Mouse (Mus musculus) gastrocnemius, postnatal 10 days (tissue): ENCODE data around the gene Polh. TPM values are rescaled to one million over a fixed set of nuclear protein-coding genes. Genes with fewer than 3 reads are reported as not detected.

ENCODE experiments used
- DNase-seq: peaks from one replicate; pipeline ENCODE4 v3.0.0; 2021; ENCODE audit warnings: mixed read lengths
- long read RNA-seq, 2 experiments: library from polyadenylated mRNA; stranded (forward); transcript quantifications; one replicate each; pipeline ENCODE4 v2.0.0; 2021
- total RNA-seq, 2 experiments: library from RNA; stranded (reverse); gene quantifications; 2 replicates each; pipeline ENCODE4 v1.2.3; 2021

The Polh gene
- 10 to 100 TPM; 13.7 to 14.9 TPM for total RNA-seq
- long read RNA-seq, experiment 1, partial matches to known transcripts, result 0 of 2 reads
- long read RNA-seq, experiment 1, other reads (novel, unspliced or antisense), result 0 of 2 reads
- long read RNA-seq, experiment 2, partial matches to known transcripts, result 1 of 7 reads
- long read RNA-seq, experiment 2, other reads (novel, unspliced or antisense), result 3 of 7 reads

- peak; percentile 93 for DNase-seq
Observed at GRCm38 (mm10) chr17:46202421-46203071, at the start of gene Polh, which contains the start of gene Xpo5. Gene Polh, minus strand, starts transcription at chr17:46202645. Gene Xpo5, plus strand, starts transcription at chr17:46202782.

- no peak for DNase-seq
Observed at GRCm38 (mm10) chr17:46251174-46251573, 48.7 kb upstream of the Polh start.

DNA sequence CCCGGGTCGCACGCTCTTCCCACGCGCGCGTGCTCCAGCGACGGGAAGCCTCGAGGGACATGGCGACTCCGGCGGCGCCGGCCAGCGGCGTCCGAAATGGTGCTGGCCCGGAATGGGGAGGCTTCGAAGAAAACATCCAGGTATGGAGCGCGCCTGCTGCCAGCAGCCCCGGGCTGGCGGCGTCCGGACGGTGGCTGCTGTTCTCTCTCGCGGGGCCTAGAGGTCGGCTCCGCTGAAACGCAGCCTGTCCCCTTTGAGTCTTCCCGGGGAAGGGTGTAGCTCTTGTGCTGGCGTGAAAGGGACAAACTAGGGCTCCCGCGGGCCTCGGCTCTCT is 45.7 kb upstream of the Polh start:
- DNase-seq, result no peak

DNA sequence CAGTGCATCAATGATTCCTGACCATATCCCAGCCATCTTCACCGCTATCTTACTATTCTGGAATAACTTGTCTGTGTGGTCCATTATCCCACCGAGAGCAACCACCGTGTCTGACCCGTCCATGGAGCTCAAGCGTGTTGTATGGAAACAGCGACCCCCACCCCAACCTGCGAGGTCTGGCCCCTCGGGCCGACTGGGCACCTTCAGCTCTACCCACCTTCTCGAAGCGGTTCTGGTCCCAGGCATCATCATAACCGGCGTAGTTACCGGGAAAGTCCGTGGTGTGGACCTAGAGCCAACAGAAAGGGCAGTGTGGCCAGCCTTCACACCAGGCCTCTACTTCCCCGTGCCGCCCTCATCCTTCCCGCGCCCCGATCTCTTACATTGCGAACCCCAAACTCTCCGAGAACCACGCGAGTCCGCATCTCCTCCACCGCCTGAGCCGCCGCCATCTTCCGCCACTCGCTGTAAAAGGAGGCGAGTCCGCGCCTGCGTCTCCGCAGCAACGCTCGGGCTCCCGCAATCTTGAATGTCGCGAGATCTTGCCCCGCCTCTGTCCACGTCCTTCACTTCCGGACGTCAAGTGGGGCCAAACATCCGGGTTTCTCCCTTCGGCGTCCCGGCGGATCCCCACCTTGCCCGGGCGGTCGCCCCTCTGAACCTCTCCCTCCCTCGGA is 45.2 kb upstream of the Polh start, which contains the start of the genes Polr1c and Yipf3:
Gene Polr1c (minus strand): TSS at position 543 of the 677 bp plus-strand sequence.
Gene Yipf3 (plus strand): TSS at position 569 of the 677 bp plus-strand sequence.
- peak; percentile 94 for DNase-seq

- DNase-seq, result no peak
Observed at GRCm38 (mm10) chr17:46244579-46244978, 42.1 kb upstream of the Polh start.

- DNase-seq, result no peak
Observed at GRCm38 (mm10) chr17:46243624-46244023, 41.2 kb upstream of the Polh start.

DNA sequence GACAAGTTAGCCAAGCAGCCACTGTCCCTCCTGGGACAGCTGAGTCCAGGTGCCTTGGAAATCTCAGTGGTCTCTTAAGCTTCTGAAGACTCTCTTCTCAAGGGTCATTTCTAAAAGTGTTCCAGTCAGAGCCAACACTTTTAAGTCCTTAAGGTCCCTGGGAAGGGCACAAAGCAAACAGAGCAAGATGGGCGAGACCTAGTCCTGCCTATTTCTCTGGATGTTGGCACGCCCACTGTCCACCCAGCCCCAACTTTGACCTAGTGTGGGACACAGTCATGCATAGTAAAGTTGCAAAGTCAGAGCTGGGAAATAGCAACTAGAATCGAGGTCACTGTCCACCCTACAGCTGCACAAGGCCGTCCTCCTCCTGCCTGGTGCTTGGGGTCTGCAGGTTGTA is 40.5 kb upstream of the Polh start:
- no peak for DNase-seq

- DNase-seq, result no peak
Observed at GRCm38 (mm10) chr17:46242274-46242673, 39.8 kb upstream of the Polh start.

GRCm38 (mm10) chr17:46241471-46241870 is 39.0 kb upstream of the Polh start:
- DNase-seq, result no peak

- DNase-seq, result no peak
Observed at GRCm38 (mm10) chr17:46239516-46240114, 37.2 kb upstream of the Polh start.

DNA sequence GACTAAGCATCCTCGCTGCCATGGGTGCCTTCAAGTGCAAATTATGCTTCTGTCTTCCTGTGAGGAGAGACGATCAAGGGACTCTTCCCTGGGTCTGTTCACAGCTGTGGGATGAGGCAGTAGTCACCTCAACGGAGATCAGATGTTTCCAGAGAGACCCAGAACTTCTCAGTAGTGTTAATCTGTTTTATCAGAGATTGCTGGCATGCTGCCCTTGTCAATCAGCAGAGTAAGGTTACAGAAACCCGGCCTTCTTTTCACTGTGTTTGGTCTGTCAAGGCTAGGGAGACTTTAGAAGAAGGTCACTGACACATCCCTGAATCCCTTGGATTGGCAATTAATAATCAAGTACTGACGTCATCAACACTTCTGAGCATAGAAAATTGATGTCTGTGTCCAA is 35.0 kb upstream of the Polh start:
- no peak for DNase-seq

GRCm38 (mm10) chr17:46237079-46237478 is 34.6 kb upstream of the Polh start:
- DNase-seq, result no peak

DNA sequence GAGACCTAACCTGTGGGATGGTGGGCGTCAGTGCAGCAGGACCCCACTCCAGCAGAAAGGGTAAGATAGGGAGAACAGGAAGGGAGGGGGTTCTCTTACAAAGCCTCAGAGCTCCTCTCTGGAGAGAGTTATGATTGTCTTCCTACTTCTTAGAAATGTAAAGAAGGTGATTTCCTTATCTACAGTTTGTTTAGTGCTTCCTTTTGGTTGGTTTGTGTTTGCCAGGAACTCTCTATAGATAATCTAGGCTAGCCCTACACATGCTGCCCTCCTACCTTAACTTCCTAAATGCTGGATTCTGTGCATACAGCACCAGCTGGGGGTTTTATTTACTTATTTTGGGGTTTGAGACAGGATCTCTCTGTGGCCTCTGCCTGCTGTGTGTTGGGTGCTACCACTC is 33.6 kb upstream of the Polh start:
- DNase-seq, result no peak

GRCm38 (mm10) chr17:46227576-46227975 is 25.1 kb upstream of the Polh start:
- no peak for DNase-seq

DNA sequence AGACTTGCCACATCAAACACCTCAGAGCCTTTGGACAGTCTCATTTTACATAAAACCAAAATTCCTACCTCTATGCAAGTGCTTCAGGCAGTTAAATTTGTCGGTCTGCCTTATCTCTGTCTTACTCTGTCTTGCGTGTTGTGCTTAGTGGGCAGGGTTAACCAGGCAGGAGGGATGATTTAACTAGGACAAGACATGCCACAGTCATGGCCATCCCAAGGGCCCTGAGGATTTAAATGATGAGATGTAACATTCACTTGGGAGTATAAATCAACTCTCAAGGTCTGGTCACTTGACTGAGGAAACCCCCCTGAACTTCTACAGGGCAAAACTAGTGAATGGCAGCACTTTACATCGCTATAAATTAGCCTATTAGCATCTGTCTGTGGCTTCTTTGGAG is 19.2 kb upstream of the Polh start:
- no peak for DNase-seq

DNA sequence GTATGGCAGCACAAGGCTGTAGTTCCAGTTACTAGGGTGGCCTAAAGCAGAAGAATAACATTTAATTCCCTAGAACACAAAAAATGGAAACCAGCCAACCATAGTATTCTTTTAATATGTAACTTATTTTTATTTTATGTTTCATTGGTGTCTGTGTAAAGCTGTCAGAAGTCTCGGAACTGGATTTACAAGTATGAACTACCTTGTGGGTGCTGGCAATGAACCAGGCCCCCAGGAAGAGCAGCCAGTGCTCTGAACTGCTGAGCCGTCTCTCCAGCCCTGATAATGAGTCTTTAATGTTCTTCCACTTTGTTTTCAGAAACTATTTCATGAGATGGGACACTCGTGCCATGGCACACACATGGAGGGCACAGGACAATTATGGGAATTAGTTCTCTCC is 8.1 kb upstream of the Polh start:
- DNase-seq, result no peak

DNA sequence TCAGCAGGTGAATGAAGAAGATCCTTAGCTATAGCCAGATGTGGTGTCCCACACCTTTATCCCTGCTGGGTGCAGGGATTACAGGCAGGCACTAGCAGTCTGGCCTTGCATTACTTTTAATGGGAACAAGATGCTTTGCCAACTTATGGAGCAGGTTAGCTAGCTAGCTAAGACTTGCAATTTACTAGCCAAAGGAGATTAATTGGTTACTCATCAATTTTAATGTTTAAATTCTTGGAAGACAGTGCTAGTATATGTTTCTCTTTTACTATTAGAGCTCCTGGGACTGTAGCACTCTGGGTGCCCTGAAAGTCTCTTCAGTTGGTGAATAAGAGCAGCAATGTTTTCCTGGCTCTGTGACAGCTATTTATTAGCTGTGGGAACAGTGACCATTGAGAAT is 4.2 kb upstream of the Polh start:
- no peak for DNase-seq

DNA sequence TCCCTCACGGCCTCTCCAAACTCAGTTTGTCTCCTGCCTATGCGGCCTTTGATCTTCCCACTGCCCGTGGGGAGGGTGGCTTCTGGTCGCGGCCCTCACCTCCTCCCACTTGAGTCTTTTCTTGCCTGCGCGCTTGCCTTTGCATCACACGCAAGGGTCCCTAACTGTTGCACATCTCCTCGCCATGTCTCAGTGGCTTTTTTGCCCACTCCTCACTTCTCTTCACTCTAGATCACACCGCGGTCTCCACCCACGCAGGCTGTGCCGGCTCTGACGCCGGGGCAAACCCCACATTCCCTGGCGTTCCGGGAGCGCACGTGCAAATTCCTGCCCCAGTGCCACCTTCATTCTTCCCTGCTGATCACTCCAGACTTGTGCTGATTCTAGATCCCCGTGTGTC is 633 bp upstream of the Polh start:
- DNase-seq, result peak; percentile 28

- DNase-seq, result no peak
Observed at GRCm38 (mm10) chr17:46201151-46201550, 1.3 kb downstream of the Polh start.

DNA sequence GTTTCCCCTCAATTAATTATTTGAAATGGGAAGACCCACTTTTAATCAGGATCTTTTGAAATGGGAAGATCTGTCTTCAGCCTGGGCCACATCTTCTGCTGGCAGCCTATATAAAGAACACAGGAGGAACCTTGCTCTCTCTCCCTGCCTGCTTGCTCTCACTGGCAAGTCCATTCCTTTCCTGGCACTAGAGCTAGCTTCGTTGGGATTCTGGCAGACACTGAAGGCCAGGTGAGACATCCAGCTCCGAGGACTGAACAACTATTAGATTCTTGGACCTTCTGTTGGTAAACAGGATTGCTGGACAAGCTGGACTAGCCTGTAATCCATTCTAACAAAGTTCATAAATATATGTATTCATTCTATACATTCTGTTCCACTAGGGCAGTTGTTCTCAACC is 13.6 kb downstream of the Polh start:
- no peak for DNase-seq

- no peak for DNase-seq
Observed at GRCm38 (mm10) chr17:46182273-46182672, 20.2 kb downstream of the Polh start.

DNA sequence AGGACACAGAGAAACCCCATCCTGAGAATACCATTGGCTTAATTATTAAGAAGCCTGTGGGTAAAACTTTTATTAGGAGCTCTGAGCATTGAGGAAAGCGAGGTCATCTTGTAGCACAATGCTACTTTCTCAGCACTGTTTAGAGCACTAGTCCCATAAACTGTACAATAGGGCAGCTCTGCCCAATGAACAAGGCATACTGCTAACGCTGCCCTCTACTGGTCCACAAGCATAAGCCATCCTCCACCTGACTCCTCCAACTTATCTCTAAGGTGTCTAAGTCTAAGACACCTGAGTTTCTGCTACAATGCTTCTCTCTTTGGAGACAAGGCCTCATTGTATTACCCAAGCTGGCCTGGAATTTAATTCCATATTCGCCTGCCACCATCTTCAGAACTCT is 31.9 kb downstream of the Polh start:
- DNase-seq, result no peak

GRCm38 (mm10) chr17:46168768-46169167 is 33.7 kb downstream of the Polh start:
- DNase-seq, result no peak
